Mouse (Mus musculus): Measurements from ENCODE around the gene Gm12258. TPM values are rescaled to one million over a fixed set of nuclear protein-coding genes. Genes with fewer than 3 reads are reported as not detected.

Gm12258 gene
- total RNA-seq (2023): 10.0 TPM

DNA sequence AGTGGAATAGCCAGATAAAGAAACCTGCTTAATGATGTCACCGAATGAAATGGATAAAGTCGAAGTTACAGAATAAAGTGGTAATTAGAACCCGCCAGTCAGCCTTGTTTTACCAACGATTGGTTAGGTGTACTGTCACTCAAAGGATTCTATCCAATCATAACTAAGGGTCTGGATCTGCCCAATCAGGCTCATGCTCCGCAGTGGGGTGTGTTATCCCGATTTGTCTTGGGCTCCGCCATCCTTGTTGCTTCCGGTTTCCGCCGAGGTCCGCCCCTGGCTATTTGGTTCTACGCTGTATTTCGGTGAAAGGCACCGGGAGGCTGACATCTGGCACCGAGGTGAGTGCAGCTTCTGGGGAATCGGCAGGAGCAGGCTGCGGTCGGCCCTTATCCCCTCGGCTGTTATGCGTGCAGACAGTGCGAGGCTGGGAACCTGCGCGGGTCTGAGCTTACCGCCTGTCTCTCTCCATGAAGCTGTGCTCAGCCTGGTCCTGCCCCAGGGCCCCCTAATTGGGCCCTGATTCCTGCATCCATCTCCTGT, at the start of gene Gm12258:
Gene Gm12258 (plus strand): TSS at position 240 of the 543 bp plus-strand sequence.

DNA sequence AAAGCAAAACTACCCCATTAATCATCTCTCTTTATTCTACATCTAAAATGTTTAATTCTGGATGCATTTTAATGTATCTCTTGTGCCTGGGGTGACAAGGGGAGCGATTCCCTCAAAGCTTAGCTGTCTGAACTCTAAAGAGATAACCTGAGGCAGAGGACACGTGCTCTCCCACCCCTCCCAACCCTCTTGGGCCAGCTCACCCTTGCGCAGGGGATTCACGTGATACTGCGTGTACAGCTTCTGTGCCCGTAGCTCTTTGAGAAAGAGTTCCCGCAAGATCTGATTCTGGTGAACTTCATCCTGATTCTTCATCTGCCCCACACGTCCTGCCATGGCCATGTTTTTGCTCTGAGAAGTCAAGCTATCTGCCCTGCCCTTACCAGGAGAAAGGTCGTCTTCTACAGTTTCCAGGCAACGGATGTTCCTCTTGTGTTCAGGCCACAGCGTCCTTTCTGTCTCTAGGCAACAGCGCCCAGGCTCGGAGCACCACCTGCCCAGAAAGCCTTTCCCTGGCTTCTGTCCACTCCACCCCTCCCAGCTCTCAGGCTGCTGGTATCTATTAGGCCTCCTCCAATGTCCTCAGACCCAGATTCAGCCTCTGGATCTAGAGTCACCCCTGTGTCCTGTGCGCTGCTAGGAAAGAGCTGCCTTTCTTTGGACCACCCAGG, 45.3 kb upstream of the Gm12258 start, which contains the start of gene Fam183b:
Gene Fam183b (minus strand): TSS at position 403 of the 671 bp plus-strand sequence.

DNA sequence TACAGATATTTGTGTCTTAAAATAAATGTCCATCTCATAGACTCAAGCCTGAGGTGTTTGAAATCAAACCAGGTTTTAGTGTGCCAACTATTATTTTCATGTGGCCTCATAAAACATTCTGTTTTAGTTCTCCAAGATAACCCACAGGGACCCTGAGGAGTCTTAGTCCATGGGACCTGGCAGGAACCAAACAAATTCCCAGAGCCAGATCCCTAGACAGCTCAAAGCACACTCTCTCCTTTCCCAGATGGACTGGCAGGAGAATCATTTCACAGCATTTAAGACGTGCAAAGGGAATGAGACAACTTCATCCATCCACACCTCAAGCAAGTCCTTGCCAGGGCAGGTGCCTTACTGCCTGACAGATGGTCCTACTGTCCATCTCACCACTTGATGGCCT, 32.3 kb upstream of the Gm12258 start, which contains the start of gene Olfr313:
Gene Olfr313 (plus strand): TSS at position 301 of the 400 bp plus-strand sequence.

DNA sequence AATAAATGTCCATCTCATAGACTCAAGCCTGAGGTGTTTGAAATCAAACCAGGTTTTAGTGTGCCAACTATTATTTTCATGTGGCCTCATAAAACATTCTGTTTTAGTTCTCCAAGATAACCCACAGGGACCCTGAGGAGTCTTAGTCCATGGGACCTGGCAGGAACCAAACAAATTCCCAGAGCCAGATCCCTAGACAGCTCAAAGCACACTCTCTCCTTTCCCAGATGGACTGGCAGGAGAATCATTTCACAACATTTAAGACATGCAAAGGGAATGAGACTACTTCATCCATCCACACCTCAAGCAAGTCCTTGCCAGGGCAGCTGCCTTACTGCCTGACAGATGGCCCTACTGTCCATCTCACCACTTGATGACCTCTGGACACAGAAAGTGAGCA, 18.0 kb upstream of the Gm12258 start, which contains the start of gene Olfr312:
Gene Olfr312 (plus strand): TSS at position 301 of the 400 bp plus-strand sequence.

DNA sequence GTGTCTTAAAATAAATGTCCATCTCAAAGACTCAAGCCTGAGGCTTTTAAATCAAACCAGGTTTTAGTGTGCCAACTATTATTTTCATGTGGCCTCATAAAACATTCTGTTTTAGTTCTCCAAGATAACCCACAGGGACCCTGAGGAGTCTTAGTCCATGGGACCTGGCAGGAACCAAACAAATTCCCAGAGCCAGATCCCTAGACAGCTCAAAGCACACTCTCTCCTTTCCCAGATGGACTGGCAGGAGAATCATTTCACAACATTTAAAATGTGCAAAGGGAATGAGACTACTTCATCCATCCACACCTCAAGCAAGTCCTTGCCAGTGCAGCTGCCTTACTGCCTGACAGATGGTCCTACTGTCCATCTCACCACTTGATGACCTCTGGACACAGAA, 8.0 kb upstream of the Gm12258 start, which contains the start of gene Olfr311:
Gene Olfr311 (plus strand): TSS at position 301 of the 400 bp plus-strand sequence.

DNA sequence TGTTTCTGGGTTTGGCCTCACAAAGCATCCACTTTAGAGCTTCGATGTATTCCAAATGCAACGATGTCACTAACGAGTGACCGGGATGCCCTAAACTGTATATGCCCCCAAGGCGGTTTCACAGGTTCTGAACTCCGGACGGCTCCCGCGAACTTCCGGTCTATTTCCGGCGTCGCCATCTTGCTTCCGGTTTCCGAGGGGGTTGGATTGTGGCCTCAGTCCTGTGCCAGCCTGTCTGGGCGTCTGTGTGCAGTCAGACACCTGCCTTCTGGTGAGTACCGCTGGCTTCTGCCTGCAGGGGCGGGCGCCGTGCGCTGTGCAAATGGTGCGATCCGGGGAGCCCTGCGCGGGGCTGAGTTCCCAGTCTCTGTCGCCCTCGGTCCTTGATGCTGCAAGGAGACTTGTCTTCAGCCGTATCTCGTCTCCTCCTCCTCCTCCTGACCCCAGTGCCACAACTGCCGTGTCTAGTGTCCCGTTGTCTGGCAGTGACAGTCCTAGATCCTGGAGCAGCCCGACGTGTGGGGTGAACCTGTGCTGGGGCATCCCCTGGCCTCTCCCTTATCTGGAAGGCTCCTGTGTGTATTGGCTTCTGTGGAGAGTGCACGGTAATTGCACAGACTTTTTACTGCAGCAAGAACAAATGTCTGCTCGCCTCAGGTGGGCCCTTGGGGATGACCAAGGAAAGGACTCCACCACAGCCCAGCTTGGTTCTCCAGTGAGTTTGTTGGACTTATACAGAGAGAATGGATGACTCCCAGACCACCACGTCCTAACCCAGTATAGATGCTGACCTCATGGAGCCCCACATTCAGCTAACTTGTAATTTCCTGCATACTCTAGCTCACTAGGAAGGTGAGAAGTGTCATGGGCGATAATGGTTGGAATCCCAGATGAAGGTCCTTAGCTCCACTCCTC, 20.3 kb downstream of the Gm12258 start, which contains the start of gene 2810021J22Rik:
Gene 2810021J22Rik (plus strand): TSS at position 178 of the 915 bp plus-strand sequence.

DNA sequence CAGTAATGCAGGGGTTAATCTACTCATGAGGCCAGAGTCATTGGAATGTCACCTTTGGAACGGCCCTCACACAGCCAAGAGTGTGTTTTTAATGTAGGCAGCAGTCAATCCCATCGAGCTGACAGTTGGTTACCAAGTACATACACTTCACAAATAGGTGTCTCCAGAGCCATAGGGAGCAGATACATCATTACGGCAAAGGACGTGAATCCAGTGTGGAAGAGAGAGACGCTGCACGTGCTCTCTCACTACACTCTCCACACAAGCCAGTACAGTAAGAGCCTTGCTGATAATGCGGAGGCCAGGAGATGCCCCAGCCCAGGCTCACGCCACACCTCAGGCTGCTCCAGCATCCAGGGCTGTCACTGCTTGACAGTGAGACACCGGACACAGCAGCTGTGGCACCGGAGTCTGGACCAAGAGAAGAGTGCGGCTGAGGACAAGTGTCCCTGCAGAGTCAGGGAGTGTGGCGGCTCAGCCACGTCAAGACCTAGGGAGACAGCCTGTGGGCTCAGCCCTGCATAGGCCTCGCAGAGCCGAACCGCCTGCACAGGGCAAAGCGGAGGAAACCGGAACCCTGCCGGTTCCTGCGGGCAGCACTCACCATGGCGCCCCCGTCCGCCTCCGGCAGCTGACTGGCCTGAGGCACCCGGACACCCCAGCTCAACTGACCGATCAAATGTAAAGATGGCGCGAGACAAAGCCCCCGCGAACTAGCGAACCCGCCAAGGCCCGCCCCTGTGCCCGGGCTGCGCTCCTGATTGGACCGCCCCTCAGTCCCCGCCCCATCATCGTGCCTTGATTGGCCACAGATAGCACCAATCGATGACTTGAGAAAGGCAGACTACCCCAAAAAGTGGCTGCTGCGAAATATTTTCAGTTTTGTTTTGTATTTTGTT, 56.8 kb downstream of the Gm12258 start, which contains the start of gene Zfp39:
Gene Zfp39 (minus strand): TSS at position 715 of the 899 bp plus-strand sequence.

Other genes starting within 250 kb of the Gm12258 start
- not detected for gene 2210407C18Rik, start 231.1 kb upstream of the Gm12258 start, total RNA-seq (2023)
- not detected for gene Olfr323, start 216.7 kb upstream of the Gm12258 start, total RNA-seq (2023)
- gene Trim58, start 206.7 kb upstream of the Gm12258 start, total RNA-seq (2023): 0.35 TPM
- gene Olfr322, start 188.4 kb upstream of the Gm12258 start, total RNA-seq (2023): not detected
- not detected for gene Olfr320, start 166.1 kb upstream of the Gm12258 start, total RNA-seq (2023)
- gene Olfr319, start 148.0 kb upstream of the Gm12258 start, total RNA-seq (2023): not detected
- gene Olfr318, start 123.1 kb upstream of the Gm12258 start, total RNA-seq (2023): 0.70 TPM
- gene Olfr317, start 107.9 kb upstream of the Gm12258 start, total RNA-seq (2023): not detected
- not detected for gene Olfr316, start 94.4 kb upstream of the Gm12258 start, total RNA-seq (2023)
- not detected for gene Olfr315, start 74.0 kb upstream of the Gm12258 start, total RNA-seq (2023)
- gene Olfr314, start 64.2 kb upstream of the Gm12258 start, total RNA-seq (2023): not detected
- gene Fam183b, start 45.2 kb upstream of the Gm12258 start, total RNA-seq (2023): not detected
- gene Olfr313, start 32.2 kb upstream of the Gm12258 start, total RNA-seq (2023): not detected
- not detected for gene Olfr312, start 17.9 kb upstream of the Gm12258 start, total RNA-seq (2023)
- gene Olfr311, start 7.9 kb upstream of the Gm12258 start, total RNA-seq (2023): not detected
- gene 2810021J22Rik, start 20.1 kb downstream of the Gm12258 start, total RNA-seq (2023): 10.7 TPM
- gene Zfp39, start 57.1 kb downstream of the Gm12258 start, total RNA-seq (2023): 8.5 TPM
- gene Btnl10, start 70.8 kb downstream of the Gm12258 start, total RNA-seq (2023): 0.62 TPM
- gene Rnf187, start 91.8 kb downstream of the Gm12258 start, total RNA-seq (2023): 109 TPM
- 10.3 TPM for gene Hist3h2ba, start 101.8 kb downstream of the Gm12258 start, total RNA-seq (2023)
- gene Hist3h2a, start 107.5 kb downstream of the Gm12258 start, total RNA-seq (2023): 34.6 TPM
- 0.38 TPM for gene Trim17, start 107.5 kb downstream of the Gm12258 start, total RNA-seq (2023)
- gene Trim11, start 130.9 kb downstream of the Gm12258 start, total RNA-seq (2023): 55.2 TPM